Mouse (Mus musculus) skeletal muscle tissue, adult 2 months (tissue): ENCODE data around the gene Cavin3.

Source experiments
- DNase-seq: peaks from one replicate; pipeline ENCODE4 v3.0.0-alpha.2; 2012; ENCODE audit warnings: low read depth, low spot score

The Cavin3 gene

DNA sequence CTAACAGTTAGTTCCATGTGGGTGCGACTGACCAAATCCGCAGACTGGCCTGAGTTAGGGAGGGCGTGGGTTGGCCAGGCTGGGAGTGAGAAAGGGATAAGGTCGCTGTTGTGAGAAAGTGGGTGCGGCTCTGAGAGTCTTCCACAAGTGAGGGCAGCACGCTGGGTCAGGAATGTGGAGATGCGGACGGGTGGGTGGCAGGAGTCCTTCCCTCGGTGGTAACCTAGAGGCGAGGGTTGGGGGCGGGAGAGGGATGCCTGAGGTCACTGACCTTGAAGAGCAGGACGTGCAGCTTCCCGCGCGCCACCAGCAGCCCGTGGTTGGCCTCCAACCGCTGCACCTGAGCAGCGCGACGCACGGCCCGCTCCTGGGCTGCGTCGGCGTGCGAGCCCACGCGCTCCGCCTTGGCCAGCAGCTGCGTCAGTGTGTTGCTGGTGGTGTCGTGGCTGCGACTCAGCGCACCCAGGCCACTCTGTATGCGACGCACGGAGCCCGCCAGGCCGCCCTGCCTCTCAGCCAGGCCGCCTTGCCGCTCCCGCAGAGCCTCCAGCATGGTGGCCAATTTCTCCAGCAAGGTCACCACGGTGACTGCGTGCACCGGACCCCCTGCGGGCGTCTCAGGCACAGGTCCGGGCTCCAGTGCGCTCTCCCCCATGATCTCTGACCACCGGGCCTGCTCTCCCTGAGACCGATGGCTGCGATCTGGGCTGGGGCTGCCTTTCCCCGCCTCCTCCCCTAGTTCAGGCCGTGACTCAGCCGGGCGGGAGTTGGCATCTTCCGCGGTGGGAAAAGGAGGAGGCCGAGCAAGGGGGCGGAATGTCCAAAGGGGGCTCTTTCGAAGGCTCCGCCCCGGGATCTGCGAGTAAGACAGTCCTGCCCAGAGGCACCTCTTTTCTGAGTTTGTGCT is at the start of gene Cavin3:
TSS of gene Cavin3 (minus strand) at position 796 of the 907 bp plus-strand sequence.
- peak; percentile 81 for DNase-seq

GRCm38 (mm10) chr7:105528094-105528493 is 46.0 kb upstream of the Cavin3 start:
- DNase-seq, result no peak

GRCm38 (mm10) chr7:105527306-105527937 is 45.3 kb upstream of the Cavin3 start:
- no peak for DNase-seq

DNA sequence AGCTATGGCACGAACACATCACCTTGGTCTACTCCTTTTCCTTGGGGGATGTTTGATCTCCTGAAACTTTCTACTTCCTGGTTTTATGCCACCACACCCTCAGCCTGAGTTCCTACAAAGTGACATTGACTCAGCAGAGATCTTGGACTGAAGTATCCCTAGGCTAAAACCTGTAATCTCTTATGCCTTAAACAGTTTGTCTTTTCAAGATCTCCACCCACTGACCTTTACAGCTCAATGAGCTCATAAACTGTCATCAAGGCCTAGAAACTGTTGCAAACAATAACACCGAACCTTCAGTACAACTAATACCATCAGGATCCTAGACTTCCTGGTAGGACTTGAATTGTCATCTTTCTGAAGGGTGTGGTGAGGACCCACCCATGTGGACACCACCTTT is 42.1 kb upstream of the Cavin3 start:
- DNase-seq, result no peak

- DNase-seq, result no peak
Observed at GRCm38 (mm10) chr7:105520201-105520600, 38.1 kb upstream of the Cavin3 start.

GRCm38 (mm10) chr7:105519771-105520170 is 37.7 kb upstream of the Cavin3 start:
- DNase-seq, result no peak

DNA sequence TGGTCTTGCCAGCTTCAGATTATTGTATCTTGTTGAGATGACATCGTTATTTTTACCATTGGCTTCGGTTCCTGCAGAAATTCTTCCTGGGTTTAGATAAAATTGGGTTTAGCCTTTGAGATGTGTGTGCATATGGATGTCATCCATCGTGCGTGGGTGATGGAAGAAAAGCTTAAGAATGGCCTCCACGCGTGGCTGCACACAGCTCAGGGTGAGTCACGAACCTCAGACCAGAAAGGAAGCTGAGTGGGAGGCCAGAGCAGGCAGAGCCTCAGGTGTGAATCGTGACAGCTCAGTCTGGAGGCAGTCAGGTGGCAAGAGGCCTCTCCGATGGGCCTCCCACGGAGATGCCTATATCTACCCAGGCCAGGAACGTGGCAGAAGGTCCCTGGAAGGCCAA is 37.2 kb upstream of the Cavin3 start:
- DNase-seq, result no peak

DNA sequence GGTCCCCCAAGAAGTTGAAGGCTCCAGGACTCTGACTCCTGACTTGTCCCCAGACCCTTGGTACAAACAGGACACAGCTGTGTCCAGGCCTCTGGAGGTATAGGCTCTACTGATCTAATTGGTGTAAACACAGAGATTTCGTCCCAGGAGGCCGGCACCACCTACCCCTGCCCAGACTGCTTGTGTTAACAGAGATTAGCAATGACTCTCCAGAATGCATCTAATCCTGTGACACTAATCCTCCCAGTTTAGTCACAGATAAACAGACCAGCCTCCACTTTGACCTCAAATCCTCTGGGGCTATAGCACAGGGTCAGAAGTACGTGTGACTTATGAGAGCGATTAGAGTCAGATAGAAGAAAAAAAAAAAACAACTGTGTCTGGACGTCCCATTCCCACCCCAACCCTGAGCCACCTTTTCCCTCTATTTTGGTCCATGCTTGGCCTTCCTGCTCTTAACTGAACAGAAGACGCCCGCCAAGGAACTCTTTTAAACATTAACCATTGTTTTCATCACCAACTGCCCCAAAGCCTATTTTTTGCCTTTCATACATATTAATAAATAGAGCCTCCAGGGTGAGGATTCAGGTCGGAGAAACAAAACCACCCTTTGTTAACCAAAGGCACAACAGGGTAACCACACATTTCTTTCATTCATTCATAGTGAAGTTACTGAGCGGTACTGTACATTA is 34.7 kb upstream of the Cavin3 start:
- no peak for DNase-seq

- DNase-seq, result peak; percentile 13
Observed at GRCm38 (mm10) chr7:105515178-105515577, 33.1 kb upstream of the Cavin3 start.

GRCm38 (mm10) chr7:105514561-105514960 is 32.5 kb upstream of the Cavin3 start:
- no peak for DNase-seq

DNA sequence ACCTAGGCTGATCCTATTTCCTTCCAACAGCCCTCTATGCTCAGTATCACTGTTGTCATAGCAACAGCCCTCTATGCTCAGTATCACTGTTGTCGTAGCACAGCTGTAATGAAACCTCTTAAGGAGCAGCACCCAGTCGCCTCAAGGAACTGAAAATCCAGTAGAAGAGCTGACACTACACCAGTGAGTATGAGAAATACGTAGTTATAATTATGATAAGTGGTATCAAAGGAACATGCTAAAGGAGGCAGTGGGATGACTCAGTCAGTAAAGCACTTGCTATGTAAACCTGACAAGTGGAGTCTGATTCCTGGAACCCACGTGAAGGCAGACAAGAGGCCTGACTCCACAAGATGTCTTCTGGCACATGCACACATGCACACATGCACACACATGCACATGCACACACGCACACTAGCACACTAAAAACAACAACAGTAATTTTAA is 31.8 kb upstream of the Cavin3 start:
- DNase-seq, result no peak

DNA sequence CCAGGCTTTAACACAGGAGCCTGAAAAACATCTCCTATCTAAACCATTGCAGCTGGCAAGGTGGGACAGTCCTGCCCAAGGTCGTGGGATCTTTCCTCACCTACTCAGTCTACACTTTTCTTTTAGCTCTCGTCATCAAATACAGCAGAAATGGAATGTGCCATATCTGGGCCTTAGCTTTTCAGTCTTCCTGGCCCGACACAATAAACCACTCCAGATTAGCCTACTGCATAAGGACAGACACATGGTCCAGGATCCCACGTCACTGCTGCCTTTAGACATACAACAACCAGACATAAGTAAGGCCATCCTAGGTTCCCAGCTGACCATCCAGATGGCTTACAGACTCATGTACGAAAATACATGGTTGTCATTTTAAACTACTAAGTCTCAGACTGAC is 28.0 kb upstream of the Cavin3 start:
- DNase-seq, result no peak

DNA sequence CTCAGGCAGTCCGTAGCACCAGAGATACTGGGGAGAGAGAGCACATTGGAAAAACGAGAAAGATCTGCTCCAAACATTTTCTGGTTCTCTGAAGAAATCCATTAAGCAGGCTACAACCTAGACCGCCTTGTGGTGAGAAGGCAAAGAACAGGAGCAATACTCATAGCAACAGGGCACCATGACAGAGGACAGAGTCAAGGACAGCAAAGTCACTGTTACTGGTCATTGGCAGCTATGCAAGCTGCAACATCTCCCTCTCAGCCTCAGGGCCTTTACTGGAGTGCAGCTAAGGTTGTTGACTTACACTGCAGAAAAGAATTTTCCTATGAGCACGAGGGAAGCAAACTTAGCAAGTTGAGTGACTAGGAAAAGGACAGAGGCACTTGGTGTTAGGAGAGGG is 25.2 kb upstream of the Cavin3 start:
- no peak for DNase-seq

DNA sequence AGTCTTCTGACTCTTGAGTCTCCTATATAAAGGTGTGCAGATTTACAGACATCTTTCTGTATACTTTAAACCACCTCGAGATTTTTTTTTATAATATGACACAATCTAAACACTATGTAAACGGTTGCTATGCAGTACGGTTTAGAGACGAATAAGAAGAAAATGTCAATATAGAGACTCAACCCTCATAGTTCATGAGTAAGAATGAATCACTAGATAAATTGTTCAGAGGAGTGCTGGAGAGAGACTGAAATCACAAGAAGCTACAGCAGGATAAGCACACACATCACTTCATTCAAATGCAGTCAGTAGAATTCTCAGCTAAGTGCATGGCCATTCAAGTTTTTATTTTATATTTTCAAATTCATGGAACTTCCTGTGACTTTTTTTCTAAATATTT is 19.9 kb upstream of the Cavin3 start:
- DNase-seq, result no peak

DNA sequence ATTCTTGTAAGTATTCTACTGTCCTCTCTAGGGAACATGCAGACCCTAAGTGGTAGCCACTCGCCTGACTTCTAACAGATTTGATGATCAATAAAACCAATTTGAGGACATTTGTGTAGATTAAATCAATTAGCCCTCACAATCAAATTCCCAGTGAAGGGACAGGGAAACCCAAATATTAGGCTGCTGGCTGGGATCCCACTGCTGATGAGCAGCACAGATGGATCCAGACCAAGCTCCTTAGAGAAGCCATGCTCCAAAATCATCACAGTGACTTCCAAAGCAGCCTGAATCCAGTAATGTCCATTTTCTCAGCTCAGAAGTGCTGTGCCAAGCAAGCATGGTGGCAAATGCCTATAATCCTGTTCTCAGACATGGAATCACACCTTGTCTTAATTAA is 17.6 kb upstream of the Cavin3 start:
- DNase-seq, result no peak

- no peak for DNase-seq
Observed at GRCm38 (mm10) chr7:105498854-105499492, 16.9 kb upstream of the Cavin3 start.

GRCm38 (mm10) chr7:105497881-105498280 is 15.8 kb upstream of the Cavin3 start:
- DNase-seq, result no peak

DNA sequence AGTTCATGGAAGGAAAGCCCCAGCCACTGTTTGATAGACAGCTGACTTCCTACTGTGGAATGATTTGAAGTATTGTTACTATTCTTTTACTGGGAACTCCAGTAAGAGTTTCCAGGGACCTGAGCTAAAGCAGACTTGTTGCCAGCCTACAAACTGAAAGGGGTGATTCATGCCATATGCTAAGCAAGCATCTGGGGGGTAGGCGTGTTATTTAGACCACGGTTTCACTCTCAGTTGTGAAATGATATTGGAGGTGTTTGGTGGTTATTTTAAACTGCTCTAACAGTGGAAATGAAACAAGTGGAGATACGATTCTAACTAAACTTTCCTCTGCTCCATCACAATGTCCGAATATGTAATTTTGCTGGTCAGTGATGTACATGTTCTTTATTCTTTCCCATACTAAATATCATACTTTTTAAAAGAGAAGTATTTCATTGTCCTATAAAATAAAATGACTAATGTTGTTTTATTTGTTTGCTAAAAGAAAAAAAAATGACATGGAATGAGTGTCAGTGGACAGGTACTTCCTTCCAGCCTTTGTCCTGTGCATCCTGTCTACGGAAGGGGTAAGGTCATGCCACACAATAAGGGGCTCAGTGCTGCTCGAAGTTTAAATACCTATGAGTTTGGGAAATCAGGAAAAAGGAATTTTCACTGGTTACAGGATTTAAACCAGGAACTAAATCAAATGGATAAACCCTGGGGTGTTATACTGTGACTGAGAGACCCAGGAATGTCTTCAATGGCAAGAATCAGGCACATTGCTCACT is 5.2 kb upstream of the Cavin3 start:
- no peak for DNase-seq

- no peak for DNase-seq
Observed at GRCm38 (mm10) chr7:105485029-105485428, 2.9 kb upstream of the Cavin3 start.

- DNase-seq, result peak; percentile 56
Observed at GRCm38 (mm10) chr7:105482426-105482825, 326 bp upstream of the Cavin3 start.
